In the genomic region with DNA sequence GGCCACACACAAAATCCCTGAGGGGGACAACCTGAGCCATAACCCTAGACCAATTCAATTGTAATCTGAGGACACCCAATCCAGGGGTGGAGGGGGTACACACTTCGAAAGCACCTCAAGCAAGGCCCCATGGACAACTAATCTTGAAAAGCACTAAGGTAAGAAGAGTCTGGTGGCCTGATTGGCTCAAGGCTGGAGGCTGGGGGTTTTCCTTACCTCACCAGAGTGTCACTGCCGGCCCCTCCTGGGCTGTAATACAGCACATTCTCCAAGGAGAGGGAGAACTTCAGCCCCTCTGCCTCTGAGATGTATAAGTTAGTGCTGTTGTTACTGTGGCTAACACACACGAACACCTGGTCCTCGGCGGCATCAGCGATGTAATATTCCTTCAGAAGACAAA, we compare ENCODE assay signal across 23 mouse cellular contexts. TPM values are rescaled to one million over a fixed set of nuclear protein-coding genes. Genes with fewer than 3 reads are reported as not detected.
DNase-seq lines count a peak whose midpoint lies in the region; ATAC-seq and TF ChIP-seq lines count a peak whose summit lies in the region.
"Had no signal": no experiment of that assay in that cellular context is flagged by ENCODE, and none has a peak within 500 bp of the region (broad histone marks: within the 10 kb centered on the region; RNA-seq: fewer than 3 reads in every experiment).

No protein-coding gene starts in this region.

- no peaks in the 10 kb centered on the region for H3K4me1 ChIP-seq in heart, embryonic 12.5 days (replicated peaks)
- peaks cover 20% of the 10 kb centered on the region; the same call in 1 of the 2 replicates for H3K4me1 ChIP-seq in hindbrain, postnatal 0 days (ENCODE audit: insufficient read depth, low read length)
- H3K4me1 ChIP-seq in hindbrain, embryonic 13.5 days (replicated peaks): peaks cover 33% of the 10 kb centered on the region
- H3K4me1 ChIP-seq: embryonic facial prominence, embryonic 10.5 days; embryonic facial prominence, embryonic 12.5 days; forebrain, embryonic 13.5 days had no signal

- ATAC-seq in heart, embryonic 12.5 days (ENCODE audit: insufficient number of reproducible peaks, low FRiP score): no peak
- no peak for ATAC-seq in hindbrain, postnatal 0 days
- ATAC-seq in hindbrain, embryonic 13.5 days (ENCODE audit: low FRiP score): no peak
- ATAC-seq: activated CD4-positive, CD25-positive, alpha-beta regulatory T cell, adult 4 months; CD4-positive, CD25-positive, alpha-beta regulatory T cell, adult 4 months; forebrain, embryonic 13.5 days; forebrain, embryonic 15.5 days; Patski had no signal

- no peaks in the 10 kb centered on the region for H3K36me3 ChIP-seq in heart, embryonic 12.5 days
- H3K36me3 ChIP-seq in hindbrain, postnatal 0 days (ENCODE audit: insufficient read depth, low read length): no peaks in the 10 kb centered on the region
- H3K36me3 ChIP-seq in hindbrain, embryonic 13.5 days: peaks cover 12% of the 10 kb centered on the region; the same call in 1 of the 2 replicates
- H3K36me3 ChIP-seq: embryonic facial prominence, embryonic 10.5 days; embryonic facial prominence, embryonic 12.5 days; forebrain, embryonic 15.5 days; G1E had no signal

- no peak overlapping the region for H3K27ac ChIP-seq in heart, embryonic 12.5 days (ENCODE audit: poor library complexity, severe bottlenecking)
- peak overlapping the region; percentile 26; the same call in 1 of the 2 replicates for H3K27ac ChIP-seq in hindbrain, postnatal 0 days
- no peak overlapping the region for H3K27ac ChIP-seq in hindbrain, embryonic 13.5 days
- H3K27ac ChIP-seq in left cerebral cortex, adult 2 months: peak overlapping the region; percentile 8; the same call in 1 of the 2 replicates
- H3K27ac ChIP-seq: embryonic facial prominence, embryonic 10.5 days; embryonic facial prominence, embryonic 12.5 days; forebrain, embryonic 13.5 days; forebrain, embryonic 15.5 days had no signal

- intact Hi-C loops in left cerebral cortex, adult 2 months (cut with DNase I): no loop called here

- WGBS in heart, embryonic 12.5 days: 84% methylated on average over 6 of the region's 6 CpGs
- 91% methylated on average over 6 of the region's 6 CpGs for WGBS in hindbrain, postnatal 0 days
- WGBS in hindbrain, embryonic 13.5 days: 93% methylated on average over 6 of the region's 6 CpGs

- TF ChIP-seq CTCF in hindbrain, postnatal 0 days (IDR thresholded peaks at IDR 0.05; ENCODE audit: low read depth): no peak
- TF ChIP-seq CTCF in left cerebral cortex, adult 2 months (IDR thresholded peaks at IDR 0.05): no peak

- H3K27me3 ChIP-seq in heart, embryonic 12.5 days (replicated peaks): no peaks in the 10 kb centered on the region
- H3K27me3 ChIP-seq in hindbrain, postnatal 0 days (ENCODE audit: insufficient read depth, low read length): no peaks in the 10 kb centered on the region
- H3K27me3 ChIP-seq in hindbrain, embryonic 13.5 days: no peaks in the 10 kb centered on the region
- H3K27me3 ChIP-seq: CH12.LX; embryonic facial prominence, embryonic 12.5 days; forebrain, embryonic 13.5 days; forebrain, embryonic 15.5 days; Patski had no signal

- H3K4me2 ChIP-seq in heart, embryonic 12.5 days: no peak overlapping the region
- no peak overlapping the region for H3K4me2 ChIP-seq in hindbrain, postnatal 0 days (ENCODE audit: low read depth, low read length)
- no peak overlapping the region for H3K4me2 ChIP-seq in hindbrain, embryonic 13.5 days
- H3K4me2 ChIP-seq: embryonic facial prominence, embryonic 12.5 days; forebrain, embryonic 13.5 days; forebrain, embryonic 15.5 days had no signal

- DNase-seq in heart, adult 11 months: peak; percentile 70
- DNase-seq in hindbrain, postnatal 0 days (ENCODE audit: low spot score): no peak
- no peak for DNase-seq in left cerebral cortex, adult 2 months (ENCODE audit: extremely low spot score in 1 of 2, low spot score in 2 of 2)
- no peak for DNase-seq in left cerebral cortex, adult 9 months (ENCODE audit: low spot score in 2 of 2)
- DNase-seq: adrenal gland, adult 8-10 months; adrenal gland, postnatal 14 days; adrenal gland, postnatal 36 days; B cell, adult 2 months; cerebellum, adult 11-12 months; cerebellum, adult 2 months; cerebellum, adult 9-10 months; cerebellum, postnatal 25 days had no signal

- no peaks in the 10 kb centered on the region for H3K9me3 ChIP-seq in heart, embryonic 12.5 days (replicated peaks)
- H3K9me3 ChIP-seq in hindbrain, postnatal 0 days (ENCODE audit: low read length): no peaks in the 10 kb centered on the region
- H3K9me3 ChIP-seq in hindbrain, embryonic 13.5 days: no peaks in the 10 kb centered on the region
- H3K9me3 ChIP-seq: embryonic facial prominence, embryonic 10.5 days; embryonic facial prominence, embryonic 12.5 days; forebrain, embryonic 13.5 days; forebrain, embryonic 15.5 days; G1E had no signal

- no peak overlapping the region for H3K4me3 ChIP-seq in heart, embryonic 12.5 days
- no peak overlapping the region for H3K4me3 ChIP-seq in hindbrain, postnatal 0 days (ENCODE audit: low read length)
- H3K4me3 ChIP-seq in hindbrain, embryonic 13.5 days: no peak overlapping the region
- H3K4me3 ChIP-seq in left cerebral cortex, adult 2 months: no peak overlapping the region
- H3K4me3 ChIP-seq: embryonic facial prominence, embryonic 10.5 days; embryonic facial prominence, embryonic 12.5 days; forebrain, embryonic 13.5 days; forebrain, embryonic 15.5 days had no signal

- no peak overlapping the region for H3K9ac ChIP-seq in heart, embryonic 12.5 days
- no peak overlapping the region for H3K9ac ChIP-seq in hindbrain, postnatal 0 days (replicated peaks; ENCODE audit: low read length)
- H3K9ac ChIP-seq in hindbrain, embryonic 13.5 days: no peak overlapping the region
- H3K9ac ChIP-seq: embryonic facial prominence, embryonic 12.5 days; forebrain, embryonic 13.5 days; forebrain, embryonic 15.5 days had no signal

RNA-seq across cellular contexts. Expression of a gene that starts 53.2 kb away (rescaled TPM):
- polyA plus RNA-seq in heart, embryonic 12.5 days (2016; fragmentation: Nextera tagmentation; extraction: Ambion mirVana): 9.5 and 9.6 TPM in 2 replicates
- total RNA-seq in hindbrain, postnatal 0 days (2014; rRNA removed): 25.6 and 27.7 TPM in 2 replicates
- polyA plus RNA-seq in hindbrain, postnatal 0 days (2015; fragmentation: Nextera tagmentation; extraction: Ambion mirVana): 8.2 and 9.1 TPM in 2 replicates
- polyA plus RNA-seq in hindbrain, embryonic 13.5 days (2015; fragmentation: Nextera tagmentation; extraction: Ambion mirVana): 12.3 and 12.8 TPM in 2 replicates
- total RNA-seq in left cerebral cortex, adult 2 months (2021): 100 to 1,000 TPM; 238 to 239 TPM

Comparison
In these comparisons a context has a peak if more than half of its experiments do, and no peak if none do; other contexts are left out.
1. H3K27ac ChIP-seq: peak in hindbrain, postnatal 0 days (single experiment) and left cerebral cortex, adult 2 months (single experiment); none in heart, embryonic 12.5 days (single experiment) and hindbrain, embryonic 13.5 days (single experiment).